Mouse (Mus musculus) embryonic facial prominence, embryonic 15.5 days (tissue): ENCODE measurements at regions not wholly inside any gene's neighbourhood (a gene's known extent, or its start where the extent isn't known, plus 50 kb on each side); places are given as distances from the start of the nearest gene placed in this dataset.

Source experiments
- ATAC-seq: fragments of 200-750 bp; cut with Nextera tagmentation; 2 replicates; pipeline ENCODE4 v1.8.0; 2017; ENCODE audit warnings: low read depth, moderate TSS enrichment; ENCODE audit not compliant: insufficient number of reproducible peaks, low FRiP score, low TSS enrichment
- H3K27ac ChIP-seq: fragments of 300-500 bp; sonication (generic); replicated peaks from 2 replicates; pipeline ENCODE4 v1.5.1; 2015; ENCODE audit warnings: mild to moderate bottlenecking, inconsistent platforms
- H3K27me3 ChIP-seq: fragments of 300-500 bp; sonication (generic); 2 replicates; pipeline ENCODE4 v1.6.1; 2015; ENCODE audit warnings: inconsistent platforms
- H3K36me3 ChIP-seq: fragments of 300-500 bp; sonication (generic); 2 replicates; pipeline ENCODE4 v1.6.1; 2015; ENCODE audit warnings: mild to moderate bottlenecking, inconsistent platforms
- H3K4me1 ChIP-seq: fragments of 300-500 bp; sonication (generic); 2 replicates; pipeline ENCODE4 v1.6.1; 2015; ENCODE audit warnings: inconsistent platforms
- H3K4me2 ChIP-seq: fragments of 300-500 bp; sonication (generic); replicated peaks from 2 replicates; pipeline ENCODE4 v1.6.1; 2015; ENCODE audit warnings: mild to moderate bottlenecking, inconsistent platforms
- H3K4me3 ChIP-seq: fragments of 300-500 bp; sonication (generic); replicated peaks from 2 replicates; pipeline ENCODE4 v1.5.1; 2015; ENCODE audit warnings: mild to moderate bottlenecking, inconsistent platforms
- H3K9ac ChIP-seq: fragments of 300-500 bp; sonication (generic); 2 replicates; pipeline ENCODE4 v1.6.1; 2015; ENCODE audit warnings: inconsistent platforms
- H3K9me3 ChIP-seq: fragments of 300-500 bp; sonication (generic); replicated peaks from 2 replicates; pipeline ENCODE4 v1.6.1; 2016; ENCODE audit warnings: inconsistent platforms
- WGBS: fragments of 180-500 bp; shearing (Covaris S2); methylation state at CpG from one replicate; pipeline ENCODE4 v1.1.7; 2015; 5-methylcytosine and 5-hydroxymethylcytosine counted together

DNA sequence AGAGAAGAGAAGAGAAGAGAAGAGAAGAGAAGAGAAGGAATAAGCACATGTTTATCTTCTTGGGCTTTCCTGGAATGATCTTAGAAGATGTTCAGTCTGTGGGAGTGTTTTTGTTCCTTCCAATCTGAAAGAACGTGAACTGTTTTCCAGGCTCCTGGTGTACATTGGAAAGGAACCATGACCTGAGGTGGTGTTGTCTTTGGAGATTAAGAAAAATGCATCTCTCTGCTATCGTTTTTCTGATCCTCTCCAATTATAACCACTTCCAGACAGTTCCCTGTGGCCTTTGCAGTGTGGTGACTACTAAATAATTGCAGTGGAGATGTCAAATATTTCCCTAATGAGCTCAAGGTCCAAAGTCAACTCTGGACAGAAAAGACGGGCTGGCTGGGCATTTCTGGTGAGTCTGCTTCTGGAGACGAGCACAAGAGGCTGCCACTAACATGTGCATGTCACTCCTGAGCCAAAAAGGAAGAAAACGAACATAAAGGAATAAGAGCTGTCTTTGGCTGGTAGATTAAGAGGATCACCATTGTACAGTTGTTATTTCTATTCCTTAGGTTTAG lies 431.7 kb downstream of the Adgrl2 start:
- Histone ChIP-seq H3K4me2 (no peak overlapping the region), H3K9ac (no peak overlapping the region), H3K4me3 (no peak overlapping the region), H3K36me3 (no peaks in the 10 kb centered on the region), H3K27me3 (no peaks in the 10 kb centered on the region; the same call in 1 of the 2 replicates), H3K9me3 (no peaks in the 10 kb centered on the region), H3K27ac (no peak overlapping the region), H3K4me1 (no peaks in the 10 kb centered on the region; the same call in 1 of the 2 replicates)
- WGBS: 44% methylated on average over 5 of the region's 5 CpGs
- ATAC-seq: no peak

GRCm38 (mm10) chr3:148555324-148555723 lies 435.0 kb downstream of the Adgrl2 start:
- WGBS: 71% methylated on average over 8 of the region's 8 CpGs
- Histone ChIP-seq H3K4me1 (no peaks in the 10 kb centered on the region; the same call in 1 of the 2 replicates), H3K36me3 (no peaks in the 10 kb centered on the region), H3K4me2 (no peak overlapping the region), H3K27ac (no peak overlapping the region), H3K9me3 (no peaks in the 10 kb centered on the region), H3K4me3 (no peak overlapping the region), H3K27me3 (no peaks in the 10 kb centered on the region), H3K9ac (no peak overlapping the region)
- no peak for ATAC-seq

- no peaks in the 10 kb centered on the region for H3K27me3 ChIP-seq
- WGBS: 93% methylated on average over 2 of the region's 2 CpGs
- no peak for ATAC-seq
- H3K9me3 ChIP-seq: no peaks in the 10 kb centered on the region
- no peak overlapping the region for H3K4me2 ChIP-seq
- no peaks in the 10 kb centered on the region for H3K4me1 ChIP-seq
- H3K36me3 ChIP-seq: no peaks in the 10 kb centered on the region
- H3K27ac ChIP-seq: no peak overlapping the region
- no peak overlapping the region for H3K9ac ChIP-seq
- no peak overlapping the region for H3K4me3 ChIP-seq
These were observed 439.6 kb downstream of the Adgrl2 start for GRCm38 (mm10) chr3:148550716-148551115.

DNA sequence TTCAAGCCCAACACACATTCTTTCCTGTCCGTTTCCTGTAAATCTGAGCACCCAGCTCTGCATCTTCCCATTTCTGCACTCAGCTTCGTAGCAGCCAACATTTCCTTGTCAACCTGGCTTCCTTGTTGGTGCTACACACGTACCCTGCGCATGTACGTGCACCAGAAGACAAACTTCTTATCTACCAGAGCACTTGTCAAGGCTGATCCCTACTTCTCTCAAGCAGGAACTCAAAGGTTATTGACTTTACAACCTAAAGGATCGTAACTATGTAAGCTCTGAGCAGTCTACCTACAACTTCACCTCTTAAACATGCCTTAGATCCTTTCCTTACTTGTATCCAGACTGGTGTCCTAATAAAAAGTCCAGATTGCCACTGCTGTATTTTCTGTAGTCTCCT lies 445.4 kb downstream of the Adgrl2 start:
- Histone ChIP-seq H3K9ac (no peak overlapping the region), H3K4me1 (no peaks in the 10 kb centered on the region), H3K4me2 (no peak overlapping the region), H3K4me3 (no peak overlapping the region), H3K9me3 (no peaks in the 10 kb centered on the region), H3K27me3 (no peaks in the 10 kb centered on the region), H3K27ac (no peak overlapping the region), H3K36me3 (no peaks in the 10 kb centered on the region)
- 86% methylated on average over 6 of the region's 6 CpGs for WGBS
- ATAC-seq: no peak

GRCm38 (mm10) chr3:148542217-148542616 lies 448.1 kb downstream of the Adgrl2 start:
- no peak overlapping the region for H3K4me3 ChIP-seq
- no peak overlapping the region for H3K4me2 ChIP-seq
- H3K9me3 ChIP-seq: no peaks in the 10 kb centered on the region
- H3K27ac ChIP-seq: no peak overlapping the region
- ATAC-seq: no peak
- WGBS: 85% methylated on average over 5 of the region's 5 CpGs
- H3K27me3 ChIP-seq: no peaks in the 10 kb centered on the region
- no peaks in the 10 kb centered on the region for H3K36me3 ChIP-seq
- H3K4me1 ChIP-seq: no peaks in the 10 kb centered on the region
- no peak overlapping the region for H3K9ac ChIP-seq

DNA sequence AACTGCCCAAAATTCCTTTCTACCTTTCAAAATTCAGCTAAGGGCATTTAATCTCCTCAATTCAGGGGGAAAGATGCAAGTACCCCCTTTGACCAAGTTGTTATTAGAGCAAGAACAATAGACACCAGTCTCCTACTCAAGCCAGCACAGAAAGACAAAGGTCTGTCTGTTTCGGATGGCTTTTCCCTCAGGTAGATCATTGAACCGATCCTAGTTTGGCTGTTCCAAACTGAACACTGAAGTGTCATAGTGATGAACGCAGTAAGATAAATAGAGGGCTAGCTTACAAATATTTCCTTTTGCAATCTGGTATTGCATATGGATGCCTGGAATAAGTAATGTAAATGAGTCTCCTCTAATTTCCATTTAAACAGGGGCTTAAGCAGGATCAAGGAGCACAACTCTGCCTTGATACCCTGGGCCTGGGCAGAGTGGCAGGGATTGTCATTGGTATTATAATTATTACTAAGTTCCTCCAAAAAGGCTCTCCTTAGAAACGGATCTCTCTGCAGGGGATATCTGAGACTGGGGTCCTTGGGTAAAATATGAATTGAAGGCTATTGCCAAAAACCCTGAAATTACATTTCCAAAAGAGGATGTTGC lies 452.6 kb downstream of the Adgrl2 start:
- H3K27me3 ChIP-seq: no peaks in the 10 kb centered on the region
- no peak for ATAC-seq
- 40% methylated on average over 4 of the region's 4 CpGs for WGBS

GRCm38 (mm10) chr3:148529893-148530292 lies 460.5 kb downstream of the Adgrl2 start:
- Histone ChIP-seq H3K4me2 (no peak overlapping the region), H3K9me3 (no peaks in the 10 kb centered on the region), H3K36me3 (no peaks in the 10 kb centered on the region), H3K4me1 (no peaks in the 10 kb centered on the region), H3K4me3 (no peak overlapping the region), H3K27ac (no peak overlapping the region), H3K9ac (no peak overlapping the region), H3K27me3 (no peaks in the 10 kb centered on the region)
- 48% methylated on average over 2 of the region's 2 CpGs for whole genome bisulfite sequencing
- ATAC-seq: no peak

More for the DNA sequence above, 452.6 kb downstream of the Adgrl2 start:
- Histone ChIP-seq H3K4me2 (no peak overlapping the region), H3K9me3 (no peaks in the 10 kb centered on the region), H3K9ac (no peak overlapping the region), H3K27ac (no peak overlapping the region), H3K4me3 (no peak overlapping the region), H3K36me3 (no peaks in the 10 kb centered on the region), H3K4me1 (no peaks in the 10 kb centered on the region)

DNA sequence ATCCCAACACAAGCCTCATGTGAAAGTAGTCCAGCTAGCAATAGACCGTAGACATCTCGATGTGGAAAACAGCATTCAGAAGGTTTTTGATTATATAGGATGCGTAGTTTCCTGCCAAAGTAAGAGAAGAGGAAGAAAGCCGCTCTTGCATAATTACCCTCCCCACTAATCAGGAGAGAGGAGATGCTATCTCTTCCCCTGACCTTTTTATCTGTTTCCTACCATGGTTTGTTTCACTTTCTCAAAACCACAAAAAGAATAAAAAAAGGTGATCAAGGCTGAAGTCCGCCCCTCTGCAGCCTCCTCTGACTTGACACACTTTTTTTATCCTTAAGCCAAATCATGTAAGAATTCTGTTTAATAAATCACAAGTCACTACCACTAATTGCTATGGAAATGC lies 480.0 kb downstream of the Adgrl2 start:
- no peak overlapping the region for H3K27ac ChIP-seq
- 56% methylated on average over 5 of the region's 5 CpGs for WGBS
- H3K9me3 ChIP-seq: no peaks in the 10 kb centered on the region
- no peak overlapping the region for H3K4me3 ChIP-seq
- H3K4me1 ChIP-seq: no peaks in the 10 kb centered on the region
- no peaks in the 10 kb centered on the region for H3K27me3 ChIP-seq
- ATAC-seq: no peak
- H3K36me3 ChIP-seq: no peaks in the 10 kb centered on the region
- no peak overlapping the region for H3K9ac ChIP-seq
- H3K4me2 ChIP-seq: no peak overlapping the region

- no peak overlapping the region for H3K27ac ChIP-seq
- H3K9ac ChIP-seq: no peak overlapping the region
- H3K36me3 ChIP-seq: no peaks in the 10 kb centered on the region
- no peaks in the 10 kb centered on the region for H3K4me1 ChIP-seq
- H3K27me3 ChIP-seq: no peaks in the 10 kb centered on the region
- no peak for ATAC-seq
- H3K4me3 ChIP-seq: no peak overlapping the region
- no peak overlapping the region for H3K4me2 ChIP-seq
- no peaks in the 10 kb centered on the region for H3K9me3 ChIP-seq
- WGBS: 85% methylated on average over 2 of the region's 2 CpGs
These were observed 485.4 kb downstream of the Adgrl2 start for GRCm38 (mm10) chr3:148504928-148505327.

DNA sequence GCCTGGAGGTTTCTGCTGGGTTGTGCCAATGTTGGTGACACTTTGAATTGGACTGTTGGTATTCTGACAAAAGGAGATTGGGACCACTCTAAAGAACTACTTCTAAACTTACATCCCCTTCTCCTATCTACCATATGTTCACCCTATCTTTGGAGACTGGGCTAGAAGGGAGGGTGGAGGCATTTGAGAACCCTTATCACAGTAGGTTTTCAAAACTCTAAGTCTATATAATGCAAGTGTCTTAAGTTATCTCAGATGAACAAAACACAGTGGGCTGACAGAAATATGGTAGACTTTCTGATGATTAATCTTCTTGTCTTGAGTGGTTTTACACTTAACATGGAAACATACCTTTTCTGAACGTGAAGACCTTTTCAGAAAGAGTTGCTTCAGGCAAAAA lies 486.9 kb downstream of the Adgrl2 start:
- no peak overlapping the region for H3K27ac ChIP-seq
- no peak overlapping the region for H3K4me2 ChIP-seq
- no peak overlapping the region for H3K9ac ChIP-seq
- no peak for ATAC-seq
- whole genome bisulfite sequencing: 67% methylated on average over 1 of the region's 1 CpGs
- H3K27me3 ChIP-seq: no peaks in the 10 kb centered on the region
- H3K4me3 ChIP-seq: no peak overlapping the region
- H3K4me1 ChIP-seq: no peaks in the 10 kb centered on the region
- no peaks in the 10 kb centered on the region for H3K36me3 ChIP-seq
- H3K9me3 ChIP-seq: no peaks in the 10 kb centered on the region

GRCm38 (mm10) chr3:148501801-148502200 lies 488.6 kb downstream of the Adgrl2 start:
- no peaks in the 10 kb centered on the region for H3K9me3 ChIP-seq
- H3K9ac ChIP-seq: no peak overlapping the region
- 75% methylated on average over 3 of the region's 3 CpGs for WGBS
- H3K4me1 ChIP-seq: no peaks in the 10 kb centered on the region
- H3K4me3 ChIP-seq: no peak overlapping the region
- H3K4me2 ChIP-seq: no peak overlapping the region
- ATAC-seq: no peak
- no peaks in the 10 kb centered on the region for H3K36me3 ChIP-seq
- no peak overlapping the region for H3K27ac ChIP-seq
- H3K27me3 ChIP-seq: no peaks in the 10 kb centered on the region

- Histone ChIP-seq H3K4me3 (no peak overlapping the region), H3K9me3 (no peaks in the 10 kb centered on the region), H3K36me3 (no peaks in the 10 kb centered on the region), H3K27ac (no peak overlapping the region), H3K4me2 (no peak overlapping the region), H3K9ac (no peak overlapping the region), H3K27me3 (no peaks in the 10 kb centered on the region), H3K4me1 (no peaks in the 10 kb centered on the region)
- 66% methylated on average over 5 of the region's 5 CpGs for WGBS
- no peak for ATAC-seq
These were observed 493.7 kb downstream of the Adgrl2 start for GRCm38 (mm10) chr3:148496672-148497071.
